Mouse (Mus musculus) intestine, postnatal 0 days (tissue): ENCODE measurements at regions not wholly inside any gene's neighbourhood (a gene's known extent, or its start where the extent isn't known, plus 50 kb on each side); places are given as distances from the start of the nearest gene placed in this dataset.
A peak's percentile ranks its signal among the peaks of the same experiment; 100 is the strongest.

Experiments
- ATAC-seq: fragments of 200-750 bp; cut with Nextera tagmentation; 2 replicates; pipeline ENCODE4 v1.8.0; 2017; ENCODE audit warnings: mild to moderate bottlenecking, moderate TSS enrichment, moderate library complexity
- H3K27ac ChIP-seq: fragments of 300-500 bp; sonication (generic); 2 replicates; pipeline ENCODE4 v1.5.1; 2014; ENCODE audit warnings: mild to moderate bottlenecking, low read depth, low read length, moderate library complexity
- H3K27me3 ChIP-seq: fragments of 300-500 bp; sonication (generic); replicated peaks from 2 replicates; pipeline ENCODE4 v1.6.1; 2014; ENCODE audit warnings: low read length, mixed read lengths; ENCODE audit not compliant: control insufficient read depth, insufficient read depth
- H3K36me3 ChIP-seq: fragments of 300-500 bp; sonication (generic); 2 replicates; pipeline ENCODE4 v1.6.1; 2014; ENCODE audit warnings: mild to moderate bottlenecking, moderate library complexity; ENCODE audit not compliant: control insufficient read depth, insufficient read depth
- H3K4me1 ChIP-seq: fragments of 300-500 bp; sonication (generic); replicated peaks from 2 replicates; pipeline ENCODE4 v1.6.1; 2014; ENCODE audit warnings: antibody characterized with exemption, low read length, mixed read lengths; ENCODE audit not compliant: control insufficient read depth, insufficient read depth
- H3K4me2 ChIP-seq: fragments of 300-500 bp; sonication (generic); replicated peaks from 2 replicates; pipeline ENCODE4 v1.6.1; 2014; ENCODE audit warnings: low read depth, mild to moderate bottlenecking, moderate library complexity
- H3K4me3 ChIP-seq: fragments of 300-500 bp; sonication (generic); 2 replicates; pipeline ENCODE4 v1.5.1; 2014; ENCODE audit warnings: low read depth, low read length
- H3K9ac ChIP-seq: fragments of 300-500 bp; sonication (generic); 2 replicates; pipeline ENCODE4 v1.6.1; 2014; ENCODE audit warnings: mild to moderate bottlenecking, low read depth, low read length
- H3K9me3 ChIP-seq: fragments of 300-500 bp; sonication (generic); 2 replicates; pipeline ENCODE4 v1.6.1; 2016; ENCODE audit warnings: mixed run types; ENCODE audit not compliant: control insufficient read depth
- CTCF ChIP-seq: sonication (generic); IDR thresholded peaks from 2 replicates; pipeline ENCODE4 v1.5.1; 2016; ENCODE audit warnings: low read depth, mild to moderate bottlenecking, control low read depth, antibody characterized with exemption, moderate library complexity
- WGBS: fragments of 180-500 bp; shearing (Covaris S2); extraction: QIAGEN DNeasy Blood & Tissue Kit; methylation state at CpG from one replicate; pipeline ENCODE4 v1.1.7; 2014; 5-methylcytosine and 5-hydroxymethylcytosine counted together

DNA sequence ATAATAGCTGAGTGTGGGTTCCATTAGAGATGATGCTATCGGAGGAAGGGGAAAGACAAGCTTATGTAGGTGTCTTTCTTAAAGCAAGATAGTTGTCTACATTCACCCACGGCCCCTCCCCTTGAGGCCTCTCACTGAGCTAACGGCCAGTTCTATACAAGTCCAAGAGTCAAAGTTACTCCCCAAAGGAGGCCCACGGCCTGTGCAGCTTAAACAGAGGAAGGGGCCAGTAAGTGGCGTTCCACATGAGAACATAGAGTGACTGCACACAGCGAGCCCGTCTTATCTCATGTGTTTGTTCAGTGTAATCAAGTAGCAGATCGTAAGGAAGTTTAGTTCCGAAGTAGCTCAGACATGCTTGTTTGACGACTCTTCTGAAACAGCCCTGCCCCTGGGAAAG lies 153.0 kb upstream of the Nfe2l3 start:
- Histone ChIP-seq H3K9ac (no peak overlapping the region), H3K27me3 (no peaks in the 10 kb centered on the region), H3K4me2 (0 out of 2 replicates have a peak overlapping the region, but pooled peaks have one; percentile 25), H3K4me1 (0 out of 2 replicates have a peak, but pooled peaks cover 5% of the 10 kb centered on the region), H3K27ac (no peak overlapping the region), H3K9me3 (no peaks in the 10 kb centered on the region), H3K36me3 (no peaks in the 10 kb centered on the region), H3K4me3 (no peak overlapping the region)
- no peak for TF ChIP-seq CTCF
- ATAC-seq, result 0 out of 2 replicates have a peak, but pooled peaks have one; percentile 36
- WGBS, result 40% methylated on average over 10 of the region's 10 CpGs

DNA sequence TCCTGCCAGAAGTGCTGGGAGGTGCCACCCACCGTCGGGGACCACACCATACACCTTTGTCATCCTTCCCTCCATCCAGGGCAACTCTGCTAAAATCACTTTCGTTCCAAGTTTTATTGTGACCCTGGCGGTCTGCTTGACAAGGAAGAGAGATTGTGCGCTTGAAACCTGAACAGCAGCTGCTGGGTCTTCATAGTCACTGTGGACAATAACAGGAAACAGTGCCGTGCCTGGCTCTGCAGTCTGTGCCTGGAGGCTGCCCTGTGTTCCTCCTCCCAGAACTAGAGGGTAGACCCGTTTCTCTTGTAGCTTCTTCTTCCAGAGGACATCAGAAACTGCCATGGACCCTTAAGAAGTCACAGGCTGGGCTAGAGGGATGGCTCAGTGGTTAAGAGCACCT lies 152.2 kb upstream of the Nfe2l3 start:
- no peak for TF ChIP-seq CTCF
- Histone ChIP-seq H3K27ac (no peak overlapping the region), H3K9ac (no peak overlapping the region), H3K4me3 (no peak overlapping the region), H3K9me3 (no peaks in the 10 kb centered on the region), H3K4me1 (0 out of 2 replicates have a peak, but pooled peaks cover 5% of the 10 kb centered on the region), H3K27me3 (no peaks in the 10 kb centered on the region), H3K36me3 (no peaks in the 10 kb centered on the region), H3K4me2 (no peak overlapping the region; the same call in 1 of the 2 replicates)
- peak; percentile 57 for ATAC-seq
- 34% methylated on average over 7 of the region's 7 CpGs for WGBS

DNA sequence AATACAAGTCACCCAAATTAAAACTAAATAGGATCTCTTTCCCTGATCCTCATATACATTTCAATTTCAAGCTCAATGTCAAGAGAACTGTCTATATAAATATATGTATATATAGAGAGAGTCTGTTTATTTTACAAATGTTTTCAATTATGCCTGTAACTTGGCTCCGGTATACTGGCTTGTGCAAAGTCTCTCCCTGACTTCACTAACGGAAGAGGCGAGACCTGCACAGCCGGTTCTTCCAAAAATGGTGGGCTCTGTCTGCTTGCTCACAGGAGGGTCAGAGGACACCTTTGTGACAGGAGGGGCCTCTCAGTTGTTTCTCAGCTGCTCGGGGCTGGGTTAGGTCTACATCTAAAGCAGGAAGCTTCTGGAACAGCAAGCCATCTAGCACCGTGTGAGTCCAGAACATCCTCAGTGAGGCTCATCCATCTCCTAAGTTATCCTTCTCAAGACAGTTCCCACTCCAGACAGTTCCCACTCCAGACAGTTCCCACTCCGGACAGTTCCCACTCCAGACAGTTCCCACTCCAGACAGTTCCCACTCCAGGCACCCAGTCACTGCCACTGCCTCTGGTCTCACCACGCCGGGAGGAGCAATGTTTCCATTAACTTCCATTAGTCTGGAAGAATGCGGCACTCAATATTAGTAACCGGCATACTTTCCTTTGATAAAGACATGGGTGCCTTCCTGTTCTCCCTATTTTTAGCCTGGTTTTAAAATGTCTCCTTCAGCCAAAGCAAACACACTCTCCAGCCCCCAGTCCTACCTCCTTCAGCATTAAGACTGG lies 148.4 kb upstream of the Nfe2l3 start:
- Histone ChIP-seq H3K36me3 (no peaks in the 10 kb centered on the region), H3K27me3 (no peaks in the 10 kb centered on the region), H3K27ac (no peak overlapping the region), H3K4me3 (no peak overlapping the region), H3K9ac (no peak overlapping the region), H3K4me2 (no peak overlapping the region), H3K9me3 (no peaks in the 10 kb centered on the region), H3K4me1 (0 out of 2 replicates have a peak, but pooled peaks cover 4% of the 10 kb centered on the region)
- 43% methylated on average over 11 of the region's 11 CpGs for WGBS
- no peak for TF ChIP-seq CTCF
- ATAC-seq, result no peak

DNA sequence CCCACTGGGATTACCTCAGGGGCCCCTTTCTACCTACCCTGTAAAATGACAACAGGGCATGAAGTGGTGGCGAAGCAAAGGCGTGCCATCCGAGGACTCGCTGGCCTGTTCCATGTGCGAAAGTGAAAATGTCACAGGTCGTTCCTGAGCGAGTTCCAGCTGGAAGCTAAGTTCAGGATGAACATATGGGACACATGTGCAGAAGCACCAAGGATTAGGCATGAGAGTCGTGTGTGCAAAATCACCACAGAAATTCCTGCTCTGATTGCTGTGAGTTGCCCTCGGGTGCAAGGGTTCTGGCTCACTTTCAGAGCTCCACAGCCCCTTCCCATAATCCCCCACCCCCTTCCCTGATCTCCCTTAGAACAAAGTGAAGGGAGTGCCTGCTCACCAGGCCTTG lies 147.6 kb upstream of the Nfe2l3 start:
- Histone ChIP-seq H3K36me3 (no peaks in the 10 kb centered on the region), H3K27ac (no peak overlapping the region), H3K4me1 (no peaks in the 10 kb centered on the region), H3K4me2 (no peak overlapping the region), H3K9me3 (no peaks in the 10 kb centered on the region), H3K27me3 (no peaks in the 10 kb centered on the region), H3K4me3 (no peak overlapping the region), H3K9ac (no peak overlapping the region)
- TF ChIP-seq CTCF, result no peak
- WGBS, result 79% methylated on average over 9 of the region's 9 CpGs
- no peak for ATAC-seq

DNA sequence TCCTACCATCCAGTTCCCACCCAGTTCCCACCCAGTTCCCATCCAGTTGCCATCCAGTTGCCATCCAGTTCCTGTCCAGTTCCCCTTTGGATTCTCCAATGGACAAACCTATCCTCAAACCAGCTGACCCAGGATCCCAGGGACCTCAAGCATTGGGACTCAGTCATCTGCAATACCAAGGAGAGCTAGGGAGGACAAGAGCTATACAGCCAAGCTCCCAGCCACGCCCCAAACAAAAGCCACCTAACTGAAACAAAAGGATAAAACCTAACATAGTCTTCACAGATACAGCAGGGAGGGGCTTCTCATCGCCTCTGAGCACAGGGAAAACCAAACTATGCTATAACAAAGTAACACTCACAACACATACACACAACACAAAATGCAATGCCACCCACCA lies 145.6 kb upstream of the Nfe2l3 start:
- H3K27me3 ChIP-seq, result no peaks in the 10 kb centered on the region
- no peak overlapping the region for H3K27ac ChIP-seq
- no peak for ATAC-seq
- H3K9me3 ChIP-seq, result no peaks in the 10 kb centered on the region
- 87% methylated on average over 2 of the region's 2 CpGs for WGBS
- no peaks in the 10 kb centered on the region for H3K36me3 ChIP-seq
- no peak overlapping the region for H3K4me2 ChIP-seq
- TF ChIP-seq CTCF, result no peak
- H3K4me3 ChIP-seq, result no peak overlapping the region
- no peak overlapping the region for H3K9ac ChIP-seq
- H3K4me1 ChIP-seq, result no peaks in the 10 kb centered on the region

DNA sequence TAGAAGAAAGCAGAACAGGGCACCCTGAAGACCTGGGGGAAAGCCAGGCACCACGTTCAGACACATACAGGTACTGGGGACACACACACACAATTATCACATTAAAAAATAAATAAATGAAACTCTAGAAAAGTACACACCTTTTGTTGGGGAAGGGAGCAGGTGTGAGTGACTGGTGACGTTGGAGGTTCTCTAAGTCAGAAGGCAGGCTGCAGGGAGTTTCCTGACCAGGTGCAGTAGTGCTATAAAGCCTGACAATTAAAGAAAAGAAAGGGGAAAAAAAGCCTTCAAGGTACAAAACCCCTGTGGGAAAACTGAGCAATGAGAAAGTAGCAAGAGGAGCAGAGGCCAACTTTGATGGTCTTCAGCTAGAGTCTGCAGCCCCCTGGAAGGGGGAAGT lies 145.1 kb upstream of the Nfe2l3 start:
- no peak for ATAC-seq
- no peak overlapping the region for H3K27ac ChIP-seq
- 54% methylated on average over 2 of the region's 2 CpGs for WGBS

More for the DNA sequence above, 145.1 kb upstream of the Nfe2l3 start:
- Histone ChIP-seq H3K36me3 (no peaks in the 10 kb centered on the region), H3K9ac (no peak overlapping the region), H3K9me3 (no peaks in the 10 kb centered on the region), H3K27me3 (no peaks in the 10 kb centered on the region), H3K4me1 (no peaks in the 10 kb centered on the region), H3K4me2 (no peak overlapping the region), H3K4me3 (no peak overlapping the region)
- no peak for TF ChIP-seq CTCF
